Mouse (Mus musculus): ENCODE data around the gene Cldn14.

DNA sequence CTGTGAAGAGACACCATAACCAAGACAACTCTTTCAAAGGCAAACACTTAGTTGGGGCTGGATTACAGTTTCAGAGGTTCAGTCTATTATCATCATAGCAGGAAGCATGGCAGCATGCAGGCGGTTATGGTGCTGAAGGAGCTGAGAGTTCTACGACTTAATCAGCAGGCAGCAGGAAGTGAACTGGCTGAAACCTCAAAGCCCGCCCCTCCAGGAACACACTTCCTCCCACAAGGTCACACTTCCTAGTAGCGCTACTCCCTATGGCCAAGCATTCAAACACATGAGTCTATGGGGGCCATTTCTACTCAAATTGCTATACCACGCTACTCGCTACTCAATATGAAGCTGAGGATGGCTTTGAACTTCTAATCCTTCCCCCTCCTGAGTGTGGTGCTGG lies 31.1 kb downstream of the Cldn14 start:
- no peak for TF ChIP-seq MAX (IDR thresholded peaks at IDR 0.05; ENCODE audit: low read length)
- TF ChIP-seq POLR2A (IDR thresholded peaks at IDR 0.05; ENCODE audit: control insufficient read depth in 1 of 2, insufficient read depth in 1 of 2, low read depth in 1 of 2, low read length in 2 of 2, poor library complexity in 1 of 2): no peak

Data from MEL (cell line).